Mouse (Mus musculus): ENCODE measurements around the gene Atpif1. TPM values are rescaled to one million over a fixed set of nuclear protein-coding genes. Genes with fewer than 3 reads are reported as not detected.

The Atpif1 gene
- polyA plus RNA-seq, 1 experiment: 477 TPM

- Histone ChIP-seq H3K4me3 (no peak overlapping the region), H3K27me3 (ENCODE audit: control insufficient read depth, insufficient read depth, insufficient read length) (no peaks in the 10 kb centered on the region), H3ac (ENCODE audit: control insufficient read depth, insufficient read length) (no peak overlapping the region), H3K36me3 (ENCODE audit: control insufficient read depth, insufficient read depth) (no peaks in the 10 kb centered on the region), H3K79me2 (ENCODE audit: control insufficient read depth, insufficient read depth) (peaks cover 13% of the 10 kb centered on the region), H3K4me2 (ENCODE audit: low read depth) (no peak overlapping the region)
- TF ChIP-seq MYOD1 (IDR thresholded peaks at IDR 0.05; ENCODE audit: control insufficient read depth in 1 of 3, insufficient read length in 2 of 3, low read depth in 2 of 3): no peak
- no peak for TF ChIP-seq TCF12 (IDR thresholded peaks at IDR 0.05; ENCODE audit: insufficient read depth, poor library complexity, severe bottlenecking)
- no peak for TF ChIP-seq MYOG (IDR thresholded peaks at IDR 0.05; ENCODE audit: control insufficient read depth in 1 of 3, insufficient read depth in 1 of 3, insufficient read length in 2 of 3, low read depth in 2 of 3)
- TF ChIP-seq POLR2A (IDR thresholded peaks at IDR 0.05; ENCODE audit: insufficient read length, low read depth): no peak
- TF ChIP-seq E2F4 (IDR thresholded peaks at IDR 0.05; ENCODE audit: insufficient read depth): no peak
- no peak for TF ChIP-seq TCF3 (IDR thresholded peaks at IDR 0.05; ENCODE audit: insufficient read length, low read depth)
- no peak for TF ChIP-seq SRF (IDR thresholded peaks at IDR 0.05; ENCODE audit: control insufficient read depth, insufficient read length, low read depth)
- TF ChIP-seq CEBPB (IDR thresholded peaks at IDR 0.05; ENCODE audit: insufficient read depth, poor library complexity, severe bottlenecking): no peak
- no peak for TF ChIP-seq POLR2AphosphoS2 (IDR thresholded peaks at IDR 0.05; ENCODE audit: insufficient read length, low read depth)
- TF ChIP-seq MAX (IDR thresholded peaks at IDR 0.05; ENCODE audit: low read depth): no peak
- TF ChIP-seq USF1 (IDR thresholded peaks at IDR 0.05; ENCODE audit: low read depth): no peak
- no peak for TF ChIP-seq REST (IDR thresholded peaks at IDR 0.05; ENCODE audit: insufficient read depth, insufficient read length)
Measured at GRCm38 (mm10) chr4:132527917-132528522, 5.4 kb downstream of the Atpif1 start.

- Histone ChIP-seq H3K36me3 (ENCODE audit: control insufficient read depth, insufficient read depth) (no peaks in the 10 kb centered on the region), H3K27me3 (ENCODE audit: control insufficient read depth, insufficient read depth, insufficient read length) (no peaks in the 10 kb centered on the region), H3ac (ENCODE audit: control insufficient read depth, insufficient read length) (no peak overlapping the region), H3K4me3 (no peak overlapping the region), H3K79me2 (ENCODE audit: control insufficient read depth, insufficient read depth) (no peaks in the 10 kb centered on the region), H3K4me2 (ENCODE audit: low read depth) (no peak overlapping the region)
- TF ChIP-seq CEBPB (IDR thresholded peaks at IDR 0.05; ENCODE audit: insufficient read depth, poor library complexity, severe bottlenecking) (no peak), MYOD1 (IDR thresholded peaks at IDR 0.05; ENCODE audit: control insufficient read depth in 1 of 3, insufficient read length in 2 of 3, low read depth in 2 of 3) (no peak), E2F4 (IDR thresholded peaks at IDR 0.05; ENCODE audit: insufficient read depth) (no peak), TCF12 (IDR thresholded peaks at IDR 0.05; ENCODE audit: insufficient read depth, poor library complexity, severe bottlenecking) (no peak), MAX (IDR thresholded peaks at IDR 0.05; ENCODE audit: low read depth) (no peak), SRF (IDR thresholded peaks at IDR 0.05; ENCODE audit: control insufficient read depth, insufficient read length, low read depth) (no peak), TCF3 (IDR thresholded peaks at IDR 0.05; ENCODE audit: insufficient read length, low read depth) (no peak), MYOG (IDR thresholded peaks at IDR 0.05; ENCODE audit: control insufficient read depth in 1 of 3, insufficient read depth in 1 of 3, insufficient read length in 2 of 3, low read depth in 2 of 3) (no peak), REST (IDR thresholded peaks at IDR 0.05; ENCODE audit: insufficient read depth, insufficient read length) (no peak)
Measured at GRCm38 (mm10) chr4:132526678-132527077, 6.8 kb downstream of the Atpif1 start.

GRCm38 (mm10) chr4:132524808-132525207 lies 8.7 kb downstream of the Atpif1 start:
- no peak overlapping the region for H3K4me3 ChIP-seq
- H3K27me3 ChIP-seq (ENCODE audit: control insufficient read depth, insufficient read depth, insufficient read length): no peaks in the 10 kb centered on the region
- H3K4me2 ChIP-seq (ENCODE audit: low read depth): no peak overlapping the region
- no peak overlapping the region for H3ac ChIP-seq (ENCODE audit: control insufficient read depth, insufficient read length)
- TF ChIP-seq CEBPB (IDR thresholded peaks at IDR 0.05; ENCODE audit: insufficient read depth, poor library complexity, severe bottlenecking): no peak
- TF ChIP-seq POLR2AphosphoS2 (IDR thresholded peaks at IDR 0.05; ENCODE audit: insufficient read length, low read depth): no peak
- no peak for TF ChIP-seq E2F4 (IDR thresholded peaks at IDR 0.05; ENCODE audit: insufficient read depth)
- TF ChIP-seq SRF (IDR thresholded peaks at IDR 0.05; ENCODE audit: control insufficient read depth, insufficient read length, low read depth): no peak
- TF ChIP-seq MYOG (IDR thresholded peaks at IDR 0.05; ENCODE audit: control insufficient read depth in 1 of 3, insufficient read depth in 1 of 3, insufficient read length in 2 of 3, low read depth in 2 of 3): no peak
- TF ChIP-seq REST (IDR thresholded peaks at IDR 0.05; ENCODE audit: insufficient read depth, insufficient read length): no peak
- TF ChIP-seq MYOD1 (IDR thresholded peaks at IDR 0.05; ENCODE audit: control insufficient read depth in 1 of 3, insufficient read length in 2 of 3, low read depth in 2 of 3): no peak
- no peak for TF ChIP-seq TCF3 (IDR thresholded peaks at IDR 0.05; ENCODE audit: insufficient read length, low read depth)
- no peak for TF ChIP-seq USF1 (IDR thresholded peaks at IDR 0.05; ENCODE audit: low read depth)
- no peak for TF ChIP-seq POLR2A (IDR thresholded peaks at IDR 0.05; ENCODE audit: insufficient read length, low read depth)
- H3K36me3 ChIP-seq (ENCODE audit: control insufficient read depth, insufficient read depth): no peaks in the 10 kb centered on the region
- H3K79me2 ChIP-seq (ENCODE audit: control insufficient read depth, insufficient read depth): no peaks in the 10 kb centered on the region

GRCm38 (mm10) chr4:132524321-132524741 lies 9.1 kb downstream of the Atpif1 start:
- H3K4me2 ChIP-seq (ENCODE audit: low read depth): no peak overlapping the region
- H3K79me2 ChIP-seq (ENCODE audit: control insufficient read depth, insufficient read depth): no peaks in the 10 kb centered on the region
- H3K27me3 ChIP-seq (ENCODE audit: control insufficient read depth, insufficient read depth, insufficient read length): no peaks in the 10 kb centered on the region
- H3ac ChIP-seq (ENCODE audit: control insufficient read depth, insufficient read length): no peak overlapping the region
- no peaks in the 10 kb centered on the region for H3K36me3 ChIP-seq (ENCODE audit: control insufficient read depth, insufficient read depth)
- no peak for TF ChIP-seq USF1 (IDR thresholded peaks at IDR 0.05; ENCODE audit: low read depth)
- no peak for TF ChIP-seq E2F4 (IDR thresholded peaks at IDR 0.05; ENCODE audit: insufficient read depth)
- no peak for TF ChIP-seq POLR2A (IDR thresholded peaks at IDR 0.05; ENCODE audit: insufficient read length, low read depth)
- TF ChIP-seq MAX (IDR thresholded peaks at IDR 0.05; ENCODE audit: low read depth): no peak
- TF ChIP-seq SRF (IDR thresholded peaks at IDR 0.05; ENCODE audit: control insufficient read depth, insufficient read length, low read depth): no peak
- no peak for TF ChIP-seq POLR2AphosphoS2 (IDR thresholded peaks at IDR 0.05; ENCODE audit: insufficient read length, low read depth)
- TF ChIP-seq TCF3 (IDR thresholded peaks at IDR 0.05; ENCODE audit: insufficient read length, low read depth): no peak
- TF ChIP-seq TCF12 (IDR thresholded peaks at IDR 0.05; ENCODE audit: insufficient read depth, poor library complexity, severe bottlenecking): no peak
- TF ChIP-seq REST (IDR thresholded peaks at IDR 0.05; ENCODE audit: insufficient read depth, insufficient read length): no peak
- TF ChIP-seq CEBPB (IDR thresholded peaks at IDR 0.05; ENCODE audit: insufficient read depth, poor library complexity, severe bottlenecking): no peak
- no peak for TF ChIP-seq MYOD1 (IDR thresholded peaks at IDR 0.05; ENCODE audit: control insufficient read depth in 1 of 3, insufficient read length in 2 of 3, low read depth in 2 of 3)
- H3K4me3 ChIP-seq: no peak overlapping the region

Data from myocyte (in vitro differentiated cells).